Mouse (Mus musculus) CH12.LX (cell line): Measurements from ENCODE around the gene Hnrnpll.

Source experiments
- CTCF ChIP-seq, 2 experiments: IDR thresholded peaks in 1 of 2; conservative IDR thresholded peaks in 1 of 2; 2 replicates each; pipeline ENCODE4 v1.5.1; 2011 to 2012; ENCODE audit warnings: low read depth in 2 of 2, low read length in 2 of 2, improper control_type of control experiment in 1 of 2, inconsistent platforms in 1 of 2, mild to moderate bottlenecking in 1 of 2, moderate library complexity in 1 of 2
- MYC ChIP-seq: IDR thresholded peaks from 2 replicates; pipeline ENCODE4 v1.6.1; 2011; ENCODE audit warnings: low read depth, mild to moderate bottlenecking, improper control_type of control experiment, low read length
- POLR2A ChIP-seq: IDR thresholded peaks from 2 replicates; pipeline ENCODE4 v1.6.1; 2011; ENCODE audit warnings: low read depth, mild to moderate bottlenecking, improper control_type of control experiment, low read length

- no peak for TF ChIP-seq POLR2A
- TF ChIP-seq MYC: no peak
- no peak for TF ChIP-seq CTCF (conservative IDR thresholded peaks at IDR 0.05 in 1 of 2, IDR thresholded peaks at IDR 0.05 in 1 of 2; ENCODE audit: low read depth in 2 of 2, low read length in 2 of 2)
These were observed 28.4 kb upstream of the Hnrnpll start for GRCm38 (mm10) chr17:80090551-80090950.
